Mouse (Mus musculus) cerebellum, adult 18-20 months (tissue): ENCODE data around the gene Tppp3.

Source experiments
- DNase-seq, 2 experiments: peaks; one replicate each; pipeline ENCODE4 v3.0.0; 2021

The Tppp3 gene

DNA sequence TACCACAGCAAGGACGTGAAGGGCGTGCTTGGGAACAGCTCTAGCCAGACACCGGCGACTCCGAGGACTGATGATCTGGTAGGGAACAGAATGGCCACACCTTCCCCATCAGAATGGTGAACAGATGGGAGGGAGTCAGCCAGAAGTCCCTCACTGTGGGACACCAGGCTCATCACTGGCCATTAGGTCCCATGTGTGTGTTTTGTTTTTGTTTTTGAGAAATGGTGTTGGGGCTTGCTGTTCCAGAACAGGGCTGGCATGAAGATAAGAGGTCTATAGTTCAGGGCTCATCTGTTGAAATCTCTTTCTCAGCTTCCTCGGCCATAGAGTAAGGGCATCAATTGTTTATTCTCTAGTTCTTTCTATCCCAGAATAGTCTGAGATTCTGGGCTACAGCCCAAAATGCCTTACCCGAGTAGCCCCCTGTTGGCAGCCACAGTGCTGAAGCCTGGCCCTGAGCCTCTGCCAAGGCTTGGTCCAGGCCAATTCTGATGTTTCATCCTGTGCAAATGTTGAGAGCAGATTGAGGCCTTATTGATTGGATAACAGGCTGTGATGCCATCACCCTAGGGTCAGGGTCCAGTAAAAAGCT, 4.5 kb downstream of the Tppp3 start:
- DNase-seq: peak; percentile 85 to 88

DNA sequence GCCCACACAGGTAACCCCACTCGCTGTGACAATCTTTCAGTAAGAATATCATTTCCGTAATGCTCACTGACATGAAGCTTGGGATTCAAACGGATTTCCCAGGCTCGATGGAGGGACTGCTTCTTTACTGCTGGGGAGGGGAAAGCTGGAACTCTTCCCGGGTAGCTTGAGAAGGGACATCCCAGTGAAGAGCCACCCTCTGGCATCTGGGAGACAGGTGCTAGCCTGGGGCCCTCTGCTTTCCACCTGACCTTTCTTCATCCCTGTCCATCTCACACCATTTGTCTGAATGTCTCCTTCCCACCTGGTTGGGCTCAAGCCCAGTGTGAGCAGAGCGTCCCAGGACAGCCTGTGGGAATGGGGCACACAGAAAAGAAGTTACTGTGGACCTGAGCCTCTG, 5.1 kb downstream of the Tppp3 start:
- no peak for DNase-seq

DNA sequence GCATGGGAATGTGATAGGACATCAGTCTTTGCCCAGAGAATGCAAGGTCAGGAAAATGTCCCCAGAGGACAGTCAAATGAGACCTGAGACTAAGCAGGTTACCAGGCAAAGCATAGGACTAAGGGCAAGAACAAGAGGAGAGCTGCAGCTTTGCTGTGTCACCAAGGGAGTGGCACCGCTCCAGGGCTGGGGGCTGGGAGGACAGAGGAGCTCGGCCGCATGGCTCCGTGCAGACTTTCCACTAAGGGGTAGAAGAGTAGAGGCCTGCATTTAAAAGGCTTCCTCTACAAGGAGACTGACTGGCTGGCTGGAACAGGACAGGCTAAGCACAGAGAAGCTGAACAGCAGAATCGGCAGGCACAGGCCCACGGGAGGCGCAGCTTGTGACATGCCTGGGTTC, 6.7 kb downstream of the Tppp3 start:
- peak; percentile 46 to 53 for DNase-seq

GRCm38 (mm10) chr8:105461085-105461803, 10.1 kb downstream of the Tppp3 start:
- DNase-seq: peak in 1 of 2 experiments; percentile 27

DNA sequence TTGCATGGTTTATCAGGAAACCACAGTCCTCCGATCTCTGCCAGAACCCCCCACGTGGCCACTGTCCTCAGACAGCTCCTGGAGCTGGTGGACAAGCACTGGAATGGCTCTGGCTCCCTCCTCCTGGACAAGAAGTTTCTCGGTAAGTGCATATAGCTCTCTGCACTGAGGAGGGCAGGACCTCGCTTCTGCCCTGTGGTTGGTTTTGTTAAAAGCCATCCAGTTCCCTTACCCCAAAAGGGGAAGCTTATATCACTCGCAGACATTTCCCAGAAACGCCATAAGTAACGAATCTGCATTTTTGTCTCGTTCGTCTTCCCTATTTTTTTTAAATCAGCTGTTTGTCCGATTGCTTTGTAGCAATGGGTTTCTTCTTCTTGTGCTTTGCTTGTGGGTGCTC, 16.1 kb downstream of the Tppp3 start:
- DNase-seq: no peak

DNA sequence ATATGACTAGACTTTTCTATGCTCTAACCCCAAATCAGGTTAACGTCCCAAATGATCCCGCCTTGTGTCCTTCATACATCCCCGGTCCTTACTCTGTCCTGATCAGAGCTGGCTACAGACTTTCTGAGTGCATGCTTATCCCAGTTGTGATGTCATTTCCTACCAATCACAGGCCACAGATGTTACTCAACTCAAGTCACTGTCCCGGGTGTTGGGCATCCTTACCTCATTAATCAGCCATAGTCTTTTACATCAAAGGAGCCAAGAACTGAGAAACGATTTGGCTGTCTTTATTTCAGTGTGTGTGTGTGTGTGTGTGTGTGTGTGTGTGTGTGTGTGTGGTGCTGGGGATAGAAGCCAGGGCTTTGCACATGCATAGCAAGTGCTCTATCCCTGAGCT, 17.2 kb downstream of the Tppp3 start:
- DNase-seq: no peak

DNA sequence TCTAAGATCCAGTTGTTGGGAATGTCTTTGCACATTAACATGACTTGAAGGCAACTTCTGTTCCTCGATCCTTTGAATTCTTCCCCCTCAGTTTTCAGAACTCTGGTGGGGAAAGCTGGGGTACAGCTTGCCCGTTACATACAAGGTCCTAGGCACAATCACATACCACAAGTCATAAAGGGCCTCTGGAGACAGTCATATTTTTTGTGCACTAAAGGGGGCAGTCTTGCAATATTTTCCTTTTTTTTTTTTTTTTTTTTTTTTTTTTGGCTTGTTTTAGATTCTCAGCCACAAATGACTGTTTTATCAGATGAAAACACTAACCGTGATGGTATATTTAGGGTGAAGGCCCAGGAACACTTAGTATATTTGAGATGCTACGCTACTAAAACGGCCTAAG, 18.0 kb downstream of the Tppp3 start:
- DNase-seq: no peak

DNA sequence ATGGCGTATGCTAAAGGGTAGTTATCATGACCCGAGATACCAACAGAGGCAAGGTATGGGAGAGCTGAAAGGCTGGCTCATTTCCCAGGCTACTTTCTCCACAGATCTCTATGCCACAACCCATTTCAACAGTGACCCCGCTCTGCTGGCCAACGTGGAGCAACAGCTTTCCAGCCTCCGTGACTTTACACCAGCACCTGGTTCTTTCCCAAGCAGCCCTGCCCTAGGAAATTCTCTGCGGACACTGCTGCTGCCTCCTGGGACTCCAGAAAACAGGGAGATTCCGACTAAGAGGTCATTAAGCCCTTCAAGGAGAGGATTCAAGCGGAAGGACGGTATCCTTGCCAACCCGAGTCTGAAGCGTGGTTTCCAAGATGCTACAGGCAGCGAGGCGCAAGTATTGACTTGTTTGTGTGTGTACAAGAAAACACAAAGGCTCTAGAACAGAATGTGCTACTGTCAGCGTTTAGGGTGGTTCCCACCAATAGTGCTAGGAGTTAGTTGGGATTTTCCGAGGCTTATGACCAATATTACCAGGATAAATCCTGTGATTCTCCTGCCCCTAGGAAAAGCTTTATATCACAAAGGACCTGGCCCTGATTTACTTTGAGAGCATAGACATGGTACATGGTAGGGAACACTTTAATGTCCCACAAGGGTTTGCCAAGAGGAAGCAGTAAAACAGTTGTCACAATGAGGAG, 19.3 kb downstream of the Tppp3 start:
- DNase-seq: no peak

DNA sequence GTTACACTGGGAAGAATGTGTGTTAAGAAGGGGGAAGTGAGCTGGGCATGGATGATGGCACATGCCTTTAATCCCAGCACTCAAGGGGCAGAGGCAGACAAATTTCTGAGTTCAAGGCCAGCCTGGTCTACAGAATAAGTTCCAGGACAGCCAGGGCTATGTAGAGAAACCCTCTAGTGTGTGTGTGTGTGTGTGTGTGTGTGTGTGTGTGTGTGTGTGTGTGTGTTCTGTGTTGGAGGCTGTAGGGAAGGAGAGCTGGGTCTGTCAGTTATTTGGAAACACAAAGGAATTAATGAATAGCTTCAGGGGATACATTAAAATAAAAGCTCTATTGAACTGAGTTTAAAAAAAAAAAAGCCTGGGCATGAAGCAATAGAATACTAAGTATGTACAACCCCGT, 20.3 kb downstream of the Tppp3 start:
- no peak for DNase-seq

DNA sequence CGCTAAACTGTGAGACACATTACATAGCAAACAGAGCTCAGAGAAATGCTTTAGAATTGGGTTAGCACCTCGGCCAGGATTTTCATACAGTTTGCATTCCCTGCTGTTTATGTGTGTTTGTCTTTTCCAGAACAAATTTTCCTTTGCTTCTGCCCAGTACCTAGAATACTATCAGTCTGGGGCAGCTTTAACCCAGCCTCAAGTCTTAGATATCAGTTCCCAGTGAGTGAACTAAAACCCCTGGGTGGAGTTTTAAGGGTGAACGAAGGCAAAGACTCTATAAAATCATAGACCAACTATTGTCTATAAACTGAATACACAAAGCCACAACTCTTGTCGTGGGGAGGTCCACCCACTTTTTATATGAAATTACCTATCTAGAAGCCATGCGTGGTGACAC, 22.7 kb downstream of the Tppp3 start:
- no peak for DNase-seq

DNA sequence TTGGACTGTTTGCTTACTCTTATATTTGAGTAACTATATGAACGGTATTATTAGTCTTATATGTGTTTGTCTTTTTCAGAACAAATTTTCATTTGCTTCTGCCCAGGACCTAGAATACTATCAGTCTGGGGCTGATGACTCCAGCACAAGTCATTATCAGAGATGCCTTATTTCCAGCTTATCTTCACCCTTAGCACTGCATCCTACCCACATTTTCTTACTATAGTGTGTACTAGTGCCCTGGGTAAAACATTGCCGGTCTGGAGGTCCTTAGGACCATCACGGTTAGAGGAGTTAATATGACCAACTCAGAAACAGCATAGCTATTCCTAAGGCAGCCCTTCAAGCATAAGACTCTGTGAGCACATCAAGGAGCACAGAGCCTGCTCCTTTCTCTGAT, 23.1 kb downstream of the Tppp3 start:
- DNase-seq: no peak

- DNase-seq: peak in 1 of 2 experiments; percentile 33
These were observed 25.2 kb downstream of the Tppp3 start for GRCm38 (mm10) chr8:105446127-105446552.

GRCm38 (mm10) chr8:105445296-105446126, 25.8 kb downstream of the Tppp3 start:
- no peak for DNase-seq

DNA sequence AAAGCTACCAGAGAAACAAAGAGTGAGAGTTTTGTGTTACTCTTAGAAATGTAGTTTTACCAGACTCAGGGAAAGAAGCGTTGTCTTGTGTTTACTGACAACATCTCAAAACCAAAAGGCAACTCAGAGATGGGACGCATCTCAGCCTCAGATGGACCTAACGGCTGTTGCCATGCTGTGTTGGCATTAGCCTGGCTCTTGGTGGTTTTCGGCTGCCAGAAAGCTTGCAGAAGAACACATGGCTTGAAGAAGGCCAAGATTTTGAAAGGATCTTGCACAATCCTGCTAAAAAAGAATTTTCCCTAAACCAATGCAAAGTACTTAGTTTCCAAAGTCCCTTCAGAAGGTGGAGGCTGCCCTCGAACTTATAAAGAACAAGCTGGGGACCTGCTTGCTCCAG, 28.7 kb downstream of the Tppp3 start:
- DNase-seq: no peak

DNA sequence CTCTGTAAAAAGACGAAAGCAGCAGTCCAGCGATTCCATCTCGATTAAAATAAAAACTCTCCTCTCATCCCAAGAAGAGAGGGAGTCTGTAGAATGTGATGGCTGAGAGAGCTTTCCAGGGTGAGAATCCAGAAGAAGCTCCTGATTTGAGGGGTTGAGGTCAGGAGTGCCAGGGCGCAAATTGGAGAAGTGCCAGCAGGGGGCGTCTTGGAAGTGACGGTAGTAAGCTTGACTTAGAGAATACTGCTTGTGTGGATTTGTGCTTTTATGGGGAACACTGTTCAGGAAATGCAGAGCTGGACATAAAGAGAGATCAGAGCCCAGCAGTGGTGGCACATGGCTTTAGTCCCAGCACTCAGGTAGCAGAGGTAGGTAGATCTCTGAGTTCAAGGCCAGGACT, 29.9 kb downstream of the Tppp3 start:
- DNase-seq: no peak

- DNase-seq: peak; percentile 44 to 45
These were observed 32.5 kb downstream of the Tppp3 start for GRCm38 (mm10) chr8:105438865-105439264.

GRCm38 (mm10) chr8:105437078-105437748, 34.1 kb downstream of the Tppp3 start:
- no peak for DNase-seq

GRCm38 (mm10) chr8:105436218-105436617, 35.1 kb downstream of the Tppp3 start:
- DNase-seq: no peak

DNA sequence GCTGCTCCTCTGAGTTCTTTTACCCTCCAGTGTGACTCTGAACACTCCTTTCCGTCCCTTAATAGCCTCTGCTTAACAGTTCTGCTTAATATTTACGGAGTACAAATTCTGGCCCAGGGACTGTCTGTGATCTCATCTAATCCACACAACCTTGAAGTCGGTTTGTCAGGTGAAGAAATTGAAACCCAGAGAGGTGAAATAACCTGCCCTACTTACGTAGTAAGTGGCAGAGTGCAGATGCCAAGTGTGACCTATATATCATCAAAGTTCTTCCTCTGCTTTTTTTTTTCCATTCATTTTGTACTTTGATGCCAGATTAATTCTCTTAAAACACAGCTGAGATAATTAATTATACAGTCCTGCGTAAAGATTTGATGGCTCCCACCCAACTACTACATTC, 37.2 kb downstream of the Tppp3 start:
- DNase-seq: no peak

GRCm38 (mm10) chr8:105433511-105433910, 37.8 kb downstream of the Tppp3 start:
- no peak for DNase-seq

- DNase-seq: no peak
These were observed 38.3 kb downstream of the Tppp3 start for GRCm38 (mm10) chr8:105433021-105433420.

- DNase-seq: no peak
These were observed 39.4 kb downstream of the Tppp3 start for GRCm38 (mm10) chr8:105431743-105432515.
